Mouse (Mus musculus) embryonic facial prominence, embryonic 15.5 days (tissue): Measurements from ENCODE around the gene Zfp976. TPM values are rescaled to one million over a fixed set of nuclear protein-coding genes. Genes with fewer than 3 reads are reported as not detected.

Experiments used
- microRNA-seq: library from miRNA; unstranded; fragments of <30 nt; microRNA quantifications from one replicate; pipeline ENCODE4, GENCODE M21; 2016; ENCODE audit warnings: borderline number of aligned reads
- polyA plus RNA-seq: library from polyadenylated mRNA; unstranded; fragments of >200 nt; fragmentation: Nextera tagmentation; extraction: Ambion mirVana; gene quantifications from 2 replicates; pipeline ENCODE4 v1.2.1, GENCODE M21; 2015

Zfp976 gene
- polyA plus RNA-seq, 1 experiment from 2014 or later: 2.2 TPM

Small RNAs within 50 kb of the gene (microRNA-seq; reads per million reads assigned to microRNA genes)
- gene Gm24938: not detected

Other genes starting within 250 kb of the Zfp976 start
- not detected in 2 replicates for gene 4933421I07Rik, start 194.5 kb downstream of the Zfp976 start, polyA plus RNA-seq
- 9.0 and 9.7 TPM in 2 replicates for gene Zfp141, start 136.8 kb downstream of the Zfp976 start, polyA plus RNA-seq
- gene Gm21028, start 64.0 kb downstream of the Zfp976 start, polyA plus RNA-seq: not detected in 2 replicates
- 1.4 and 1.5 TPM in 2 replicates for gene Zfp977, start 50.0 kb downstream of the Zfp976 start, polyA plus RNA-seq
- 6.2 and 7.0 TPM in 2 replicates for gene Zfp975, start 50.2 kb upstream of the Zfp976 start, polyA plus RNA-seq
- not detected in 2 replicates for gene Gm17067, start 84.4 kb upstream of the Zfp976 start, polyA plus RNA-seq
- not detected in 2 replicates for gene Vmn2r62, start 150.9 kb upstream of the Zfp976 start, polyA plus RNA-seq
- gene Gm2381, start 224.6 kb upstream of the Zfp976 start, polyA plus RNA-seq: not detected in 2 replicates